In genomic region chr13:6646266-6646665, GRCm38 (mm10) we compare ENCODE assay signal across 10 mouse cellular contexts. TPM values are rescaled to one million over a fixed set of nuclear protein-coding genes. Genes with fewer than 3 reads are reported as not detected.
DNase-seq lines count a peak whose midpoint lies in the region; ATAC-seq and TF ChIP-seq lines count a peak whose summit lies in the region.
"Had no signal": no experiment of that assay in that cellular context is flagged by ENCODE, and none has a peak within 500 bp of the region (broad histone marks: within the 10 kb centered on the region; RNA-seq: fewer than 3 reads in every experiment).

No protein-coding gene starts in this region.

- H3K4me1 ChIP-seq in heart, postnatal 0 days (ENCODE audit: control insufficient read depth, insufficient read depth) = peaks cover 25% of the 10 kb centered on the region
- 0 out of 2 replicates have a peak, but pooled peaks cover 2% of the 10 kb centered on the region for H3K4me1 ChIP-seq in midbrain, embryonic 14.5 days (ENCODE audit: control insufficient read depth, insufficient read depth, low read length)
- H3K4me1 ChIP-seq in midbrain, embryonic 11.5 days (ENCODE audit: control insufficient read depth, insufficient read depth, low read length) = peaks cover 2% of the 10 kb centered on the region
- no peaks in the 10 kb centered on the region; the same call in 1 of the 2 replicates for H3K4me1 ChIP-seq in forebrain, postnatal 0 days (ENCODE audit: insufficient read depth)

- no peaks in the 10 kb centered on the region for H3K9me3 ChIP-seq in heart, postnatal 0 days (replicated peaks; ENCODE audit: control insufficient read depth, low read length)
- no peaks in the 10 kb centered on the region for H3K9me3 ChIP-seq in midbrain, embryonic 14.5 days (ENCODE audit: control insufficient read depth, low read length)
- H3K9me3 ChIP-seq in midbrain, embryonic 11.5 days (ENCODE audit: control insufficient read depth, low read length) = no peaks in the 10 kb centered on the region
- no peaks in the 10 kb centered on the region for H3K9me3 ChIP-seq in forebrain, postnatal 0 days (ENCODE audit: low read length)
- H3K9me3 ChIP-seq: limb, embryonic 12.5 days had no signal

- no peaks in the 10 kb centered on the region for H3K36me3 ChIP-seq in heart, postnatal 0 days (replicated peaks; ENCODE audit: control insufficient read depth, insufficient read depth, low read length)
- no peaks in the 10 kb centered on the region for H3K36me3 ChIP-seq in midbrain, embryonic 14.5 days (ENCODE audit: control insufficient read depth, insufficient read depth, low read length)
- H3K36me3 ChIP-seq in midbrain, embryonic 11.5 days (ENCODE audit: control insufficient read depth, insufficient read depth, low read length) = no peaks in the 10 kb centered on the region
- H3K36me3 ChIP-seq in forebrain, postnatal 0 days (ENCODE audit: insufficient read depth) = no peaks in the 10 kb centered on the region
- H3K36me3 ChIP-seq: limb, embryonic 12.5 days had no signal

- no peak for DNase-seq in heart, postnatal 0 days (ENCODE audit: low spot score)
- DNase-seq in heart, adult 18-20 months = no peak
- DNase-seq in midbrain, embryonic 14.5 days = no peak
- no peak for DNase-seq in midbrain, embryonic 11.5 days (ENCODE audit: low spot score, missing footprints)
- DNase-seq in forebrain, postnatal 0 days = no peak
- no peak for DNase-seq in adrenal gland, postnatal 14 days
- DNase-seq: gastrocnemius, postnatal 10 days; kidney, adult 8-10 months had no signal

- no peak for TF ChIP-seq CTCF in heart, postnatal 0 days (IDR thresholded peaks at IDR 0.05; ENCODE audit: low read depth)
- no peak for TF ChIP-seq CTCF in forebrain, postnatal 0 days (IDR thresholded peaks at IDR 0.05; ENCODE audit: low read depth)

- H3K27me3 ChIP-seq in heart, postnatal 0 days (ENCODE audit: control insufficient read depth, insufficient read depth, low read length) = no peaks in the 10 kb centered on the region
- no peaks in the 10 kb centered on the region for H3K27me3 ChIP-seq in midbrain, embryonic 14.5 days (ENCODE audit: control insufficient read depth, insufficient read depth, low read length)
- H3K27me3 ChIP-seq in midbrain, embryonic 11.5 days (ENCODE audit: control insufficient read depth, insufficient read depth, low read length) = 0 out of 2 replicates have a peak, but pooled peaks cover 2% of the 10 kb centered on the region
- no peaks in the 10 kb centered on the region for H3K27me3 ChIP-seq in forebrain, postnatal 0 days (ENCODE audit: insufficient read depth, low read length)

- 26% methylated on average over 2 of the region's 2 CpGs for WGBS in heart, postnatal 0 days
- 75% methylated on average over 2 of the region's 2 CpGs for WGBS in midbrain, embryonic 14.5 days
- WGBS in midbrain, embryonic 11.5 days = 73% methylated on average over 2 of the region's 2 CpGs
- 74% methylated on average over 2 of the region's 2 CpGs for WGBS in forebrain, postnatal 0 days

- 0 out of 2 replicates have a peak overlapping the region, but pooled peaks have one; percentile 75 for H3K4me3 ChIP-seq in heart, postnatal 0 days (ENCODE audit: low read depth, low read length)
- peak overlapping the region; percentile 67 for H3K4me3 ChIP-seq in midbrain, embryonic 14.5 days (replicated peaks; ENCODE audit: low read depth, low read length)
- H3K4me3 ChIP-seq in midbrain, embryonic 11.5 days (ENCODE audit: low read depth, low read length) = no peak overlapping the region
- peak overlapping the region; percentile 65 for H3K4me3 ChIP-seq in forebrain, postnatal 0 days (ENCODE audit: low read depth, low read length)

- peak overlapping the region; percentile 99 for H3K4me2 ChIP-seq in heart, postnatal 0 days (ENCODE audit: low read depth, low read length)
- H3K4me2 ChIP-seq in midbrain, embryonic 14.5 days (ENCODE audit: low read length) = peak overlapping the region; percentile 99
- H3K4me2 ChIP-seq in midbrain, embryonic 11.5 days = no peak overlapping the region
- H3K4me2 ChIP-seq in forebrain, postnatal 0 days (ENCODE audit: low read depth) = peak overlapping the region; percentile 90

- no peak for ATAC-seq in heart, postnatal 0 days (ENCODE audit: insufficient read depth, low read depth)
- no peak for ATAC-seq in midbrain, embryonic 14.5 days (ENCODE audit: low FRiP score, low TSS enrichment)
- ATAC-seq in midbrain, embryonic 11.5 days (ENCODE audit: low FRiP score) = no peak
- ATAC-seq in forebrain, postnatal 0 days = no peak
- no peak for ATAC-seq in megakaryocyte progenitor cell, adult 5-6 weeks (replicated peaks; ENCODE audit: poor library complexity)

- H3K27ac ChIP-seq in heart, postnatal 0 days (ENCODE audit: low read depth) = 0 out of 2 replicates have a peak overlapping the region, but pooled peaks have one; percentile 94
- no peak overlapping the region for H3K27ac ChIP-seq in midbrain, embryonic 14.5 days (replicated peaks; ENCODE audit: low read depth, low read length)
- no peak overlapping the region for H3K27ac ChIP-seq in midbrain, embryonic 11.5 days (ENCODE audit: low read depth, low read length)
- H3K27ac ChIP-seq in forebrain, postnatal 0 days (ENCODE audit: low read depth, low read length) = no peak overlapping the region
- H3K27ac ChIP-seq: limb, embryonic 12.5 days had no signal

- H3K9ac ChIP-seq in heart, postnatal 0 days (replicated peaks; ENCODE audit: low read depth, low read length) = 0 out of 2 replicates have a peak overlapping the region, but pooled peaks have one; percentile 74
- H3K9ac ChIP-seq in midbrain, embryonic 14.5 days (replicated peaks; ENCODE audit: low read length) = peak overlapping the region; percentile 71
- H3K9ac ChIP-seq in midbrain, embryonic 11.5 days (ENCODE audit: low read length) = no peak overlapping the region
- no peak overlapping the region for H3K9ac ChIP-seq in forebrain, postnatal 0 days

- TF ChIP-seq EP300 in heart, postnatal 0 days (IDR thresholded peaks at IDR 0.05; ENCODE audit: low read depth) = no peak

RNA-seq across cellular contexts. Expression of gene Pfkp, which starts 2.3 kb away (rescaled TPM):
- total RNA-seq in heart, postnatal 0 days (2014; rRNA removed; ENCODE audit: low replicate concordance) = 149 and 162 TPM in 2 replicates
- 77.3 and 82.9 TPM in 2 replicates for polyA plus RNA-seq in heart, postnatal 0 days (2015; fragmentation: Nextera tagmentation; extraction: Ambion mirVana)
- 10 to 100 TPM; 34.3 to 38.6 TPM for total RNA-seq in heart, adult 18-20 months (2021)
- 241 and 275 TPM in 2 replicates for polyA plus RNA-seq in midbrain, embryonic 14.5 days (2014; fragmentation: Nextera tagmentation; extraction: Ambion mirVana)
- polyA plus RNA-seq in midbrain, embryonic 11.5 days (2014; fragmentation: Nextera tagmentation; extraction: Ambion mirVana) = 33.5 and 34.7 TPM in 2 replicates
- 173 and 213 TPM in 2 replicates for total RNA-seq in forebrain, postnatal 0 days (2014; rRNA removed)
- polyA plus RNA-seq in forebrain, postnatal 0 days (2015; fragmentation: Nextera tagmentation; extraction: Ambion mirVana) = 109 and 207 TPM in 2 replicates
- total RNA-seq in megakaryocyte progenitor cell, adult 5-6 weeks (2015) = 45.2 and 49.0 TPM in 2 replicates
- 98.1 and 99.4 TPM in 2 replicates for total RNA-seq in megakaryocyte progenitor cell, adult 5-6 weeks (2017)
- 50.8 and 57.1 TPM in 2 replicates for total RNA-seq in adrenal gland, postnatal 14 days (2021)

Comparison
In these comparisons a context has a peak if more than half of its experiments do, and no peak if none do; other contexts are left out.
1. H3K9ac ChIP-seq: peak in heart, postnatal 0 days (single experiment) and midbrain, embryonic 14.5 days (single experiment); none in midbrain, embryonic 11.5 days (single experiment) and forebrain, postnatal 0 days (single experiment).